In the genomic region with DNA sequence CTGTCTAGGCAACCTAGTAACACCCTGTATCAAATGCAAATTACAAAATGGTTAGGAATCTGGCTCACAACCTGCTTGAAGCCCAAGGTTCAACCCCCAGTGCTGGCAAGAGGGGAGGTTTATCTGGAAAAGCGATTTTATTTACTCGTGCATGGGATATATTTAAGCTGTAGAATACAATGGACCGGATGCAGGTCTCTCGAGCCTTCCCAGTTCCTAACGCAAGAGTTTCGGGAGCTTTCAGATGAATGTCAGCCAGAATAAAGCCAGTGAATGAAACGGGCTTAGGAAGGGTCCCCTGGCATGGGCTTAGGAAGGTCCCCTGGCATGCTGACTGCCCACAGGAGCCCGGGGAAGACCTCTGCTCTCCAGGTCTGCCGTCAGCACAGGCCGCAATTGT, we compare ENCODE assay signal across 20 mouse cellular contexts. TPM values are rescaled to one million over a fixed set of nuclear protein-coding genes. Genes with fewer than 3 reads are reported as not detected.
DNase-seq lines count a peak whose midpoint lies in the region; TF ChIP-seq lines count a peak whose summit lies in the region.
"Had no signal": no experiment of that assay in that cellular context is flagged by ENCODE, and none has a peak within 500 bp of the region (broad histone marks: within the 10 kb centered on the region; RNA-seq: fewer than 3 reads in every experiment).

No protein-coding gene starts in this region.

- peak overlapping the region; percentile 52 for H3K27ac ChIP-seq in kidney, adult 2 months (ENCODE audit: insufficient read depth, low read depth, low read length)
- 0 out of 2 replicates have a peak overlapping the region, but pooled peaks have one; percentile 45 for H3K27ac ChIP-seq in testis, adult 2 months (ENCODE audit: control insufficient read depth, insufficient read depth, low read depth, low read length)
- H3K27ac ChIP-seq: embryonic facial prominence, embryonic 15.5 days; hindbrain, embryonic 15.5 days; limb, embryonic 13.5 days; midbrain, embryonic 13.5 days; neural tube, embryonic 12.5 days had no signal

- intact Hi-C loops in heart, postnatal 36 days (cut with DNase I), result loop anchor here (2.0 kb wide), 1 partner anchor 44 kb away; no protein-coding TSS in a partner anchor

- 81% methylated on average over 10 of the region's 10 CpGs for WGBS in kidney, adult 2 months

- TF ChIP-seq CTCF in kidney, adult 2 months (conservative IDR thresholded peaks at IDR 0.05; ENCODE audit: insufficient read depth, insufficient read length, low read depth, low read length), result no peak
- TF ChIP-seq CTCF in testis, adult 2 months (IDR thresholded peaks at IDR 0.05; ENCODE audit: control insufficient read depth, insufficient read depth, insufficient replicate concordance, low read depth, low read length), result no peak

- no peaks in the 10 kb centered on the region for H3K27me3 ChIP-seq in kidney, adult 2 months (replicated peaks; ENCODE audit: control insufficient read depth, insufficient read depth, low read length)
- H3K27me3 ChIP-seq in testis, adult 2 months (ENCODE audit: control insufficient read depth, insufficient read depth, low read length), result no peaks in the 10 kb centered on the region
- H3K27me3 ChIP-seq: CH12.LX; embryonic facial prominence, embryonic 15.5 days; hindbrain, embryonic 15.5 days; limb, embryonic 13.5 days; midbrain, embryonic 13.5 days; neural tube, embryonic 12.5 days had no signal

- TF ChIP-seq POLR2A in kidney, adult 2 months (IDR thresholded peaks at IDR 0.05; ENCODE audit: low read depth, low read length), result no peak
- no peak for TF ChIP-seq POLR2A in testis, adult 2 months (IDR thresholded peaks at IDR 0.05; ENCODE audit: control insufficient read depth, low read depth, low read length)

- no peaks in the 10 kb centered on the region; the same call in none of the 2 replicates for H3K36me3 ChIP-seq in kidney, adult 2 months (ENCODE audit: control insufficient read depth, insufficient read depth, low read length)
- no peaks in the 10 kb centered on the region for H3K36me3 ChIP-seq in testis, adult 2 months (ENCODE audit: control insufficient read depth, insufficient read depth, low read length)

- H3K4me1 ChIP-seq in kidney, adult 2 months (ENCODE audit: control insufficient read depth, insufficient read depth, low read length), result peaks cover 19% of the 10 kb centered on the region
- no peaks in the 10 kb centered on the region; the same call in none of the 2 replicates for H3K4me1 ChIP-seq in testis, adult 2 months (ENCODE audit: control insufficient read depth, insufficient read depth, low read length)
- H3K4me1 ChIP-seq: embryonic facial prominence, embryonic 15.5 days had no signal

- DNase-seq in heart, adult 11 months, result peak; percentile 93
- no peak for DNase-seq in heart, postnatal 36 days
- DNase-seq in kidney, adult 2 months, result no peak
- no peak for DNase-seq in kidney, postnatal 10 days
- DNase-seq in testis, postnatal 10 days (ENCODE audit: low spot score), result no peak
- DNase-seq in right cerebral cortex, postnatal 14 days, result no peak
- DNase-seq: cerebellum, adult 11 months; cerebellum, postnatal 25 days; gastrocnemius, postnatal 10 days; lung, adult 18-20 months; lung, postnatal 14 days; right cerebral cortex, adult 18-20 months; thymus, adult 2 months had no signal

- H3K4me3 ChIP-seq in kidney, adult 2 months (ENCODE audit: insufficient read depth, low read depth, low read length), result no peak overlapping the region
- no peak overlapping the region for H3K4me3 ChIP-seq in testis, adult 2 months (ENCODE audit: control insufficient read depth, low read depth, low read length)
- H3K4me3 ChIP-seq: embryonic facial prominence, embryonic 15.5 days; hindbrain, embryonic 15.5 days; limb, embryonic 13.5 days; midbrain, embryonic 13.5 days; neural tube, embryonic 12.5 days had no signal

RNA-seq across cellular contexts. Expression of a gene that starts 11.1 kb away (rescaled TPM):
- total RNA-seq in heart, postnatal 36 days (2021), result 10 to 100 TPM; 70.5 to 81.7 TPM
- polyA plus RNA-seq in kidney, adult 2 months (2012; rRNA removed), result 37.1 and 42.9 TPM in 2 replicates
- 7.0 and 7.1 TPM in 2 replicates for polyA plus RNA-seq in testis, adult 2 months (2012; rRNA removed)
